Mouse (Mus musculus) T-helper 2 cell (primary cell): ENCODE measurements around the gene Dpysl5.

ENCODE experiments used
- in situ Hi-C: fragments of 300-600 bp; cut with MboI, MseI; formaldehyde crosslinking; loops from one replicate; pipeline ENCODE4 v1.15.1; 2025; ENCODE audit warnings: high pct_unique_total_duplicates

The Dpysl5 gene

DNA sequence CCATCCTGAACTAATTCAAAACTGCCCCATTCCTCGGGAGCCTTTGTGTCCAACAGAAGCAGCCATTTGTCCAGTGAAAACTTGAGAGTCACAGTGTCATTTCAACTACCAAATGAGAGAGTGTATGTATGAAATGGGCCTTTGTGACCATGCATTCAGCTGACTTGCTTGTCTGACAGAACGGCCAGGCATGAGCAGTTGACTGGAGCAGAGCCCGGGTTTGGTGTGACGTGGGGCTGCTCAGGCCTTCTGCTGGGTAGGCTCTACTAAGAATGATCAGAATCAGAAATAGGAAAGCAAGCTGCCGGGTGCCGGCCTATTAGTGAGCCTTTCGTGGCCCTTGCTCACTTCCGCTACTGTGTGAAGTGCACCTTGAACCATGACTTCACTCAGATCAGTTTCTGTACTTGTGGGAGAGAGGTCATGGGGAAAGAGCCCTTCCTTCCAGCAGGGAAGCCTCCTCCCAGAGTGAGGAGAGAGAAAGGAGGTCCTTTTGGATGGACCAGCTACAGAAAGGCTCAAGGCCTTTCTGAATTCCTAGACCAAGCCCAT, 107.5 kb downstream of the Dpysl5 start:
- in situ Hi-C loops, result no loop called here

DNA sequence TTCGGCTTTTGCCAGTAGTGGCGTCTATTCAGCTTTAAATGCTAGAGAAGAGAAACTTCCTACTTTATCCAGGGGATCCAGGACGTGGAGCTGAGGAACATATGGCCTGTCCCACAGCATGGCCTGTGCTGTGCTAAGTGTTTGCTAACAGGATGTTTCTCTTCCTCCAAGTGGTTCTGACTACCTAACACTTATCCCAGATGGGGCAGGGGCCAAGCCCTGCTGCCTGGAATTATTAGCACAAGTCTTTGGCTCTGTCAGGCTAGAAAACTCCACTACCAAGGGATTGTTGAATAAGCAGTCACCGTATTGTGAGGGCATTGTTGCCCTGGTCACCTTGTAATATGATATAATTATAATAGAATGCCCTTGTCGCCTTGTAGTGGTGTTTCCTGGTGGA, 111.3 kb downstream of the Dpysl5 start:
- in situ Hi-C loops, result no loop called here

DNA sequence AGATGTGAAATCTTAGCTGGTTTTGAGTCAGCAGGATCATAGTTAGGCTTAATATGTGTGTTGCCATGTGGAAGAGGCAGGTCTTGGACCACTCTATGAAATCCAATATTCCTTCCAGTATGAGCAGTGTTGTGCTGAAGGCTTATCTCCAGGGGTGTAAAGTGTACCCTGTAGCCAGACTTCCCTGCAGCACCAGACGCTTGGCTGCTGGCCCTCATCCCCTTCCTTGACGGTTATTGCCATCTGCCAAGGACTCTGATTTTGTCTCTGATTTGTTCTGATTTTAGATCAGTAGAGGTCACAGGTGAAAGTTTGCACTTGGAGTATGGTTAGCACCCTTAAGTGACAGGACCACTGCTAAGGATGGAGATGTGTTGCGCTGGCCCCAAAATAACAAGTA, 111.7 kb downstream of the Dpysl5 start:
- in situ Hi-C loops, result no loop called here

DNA sequence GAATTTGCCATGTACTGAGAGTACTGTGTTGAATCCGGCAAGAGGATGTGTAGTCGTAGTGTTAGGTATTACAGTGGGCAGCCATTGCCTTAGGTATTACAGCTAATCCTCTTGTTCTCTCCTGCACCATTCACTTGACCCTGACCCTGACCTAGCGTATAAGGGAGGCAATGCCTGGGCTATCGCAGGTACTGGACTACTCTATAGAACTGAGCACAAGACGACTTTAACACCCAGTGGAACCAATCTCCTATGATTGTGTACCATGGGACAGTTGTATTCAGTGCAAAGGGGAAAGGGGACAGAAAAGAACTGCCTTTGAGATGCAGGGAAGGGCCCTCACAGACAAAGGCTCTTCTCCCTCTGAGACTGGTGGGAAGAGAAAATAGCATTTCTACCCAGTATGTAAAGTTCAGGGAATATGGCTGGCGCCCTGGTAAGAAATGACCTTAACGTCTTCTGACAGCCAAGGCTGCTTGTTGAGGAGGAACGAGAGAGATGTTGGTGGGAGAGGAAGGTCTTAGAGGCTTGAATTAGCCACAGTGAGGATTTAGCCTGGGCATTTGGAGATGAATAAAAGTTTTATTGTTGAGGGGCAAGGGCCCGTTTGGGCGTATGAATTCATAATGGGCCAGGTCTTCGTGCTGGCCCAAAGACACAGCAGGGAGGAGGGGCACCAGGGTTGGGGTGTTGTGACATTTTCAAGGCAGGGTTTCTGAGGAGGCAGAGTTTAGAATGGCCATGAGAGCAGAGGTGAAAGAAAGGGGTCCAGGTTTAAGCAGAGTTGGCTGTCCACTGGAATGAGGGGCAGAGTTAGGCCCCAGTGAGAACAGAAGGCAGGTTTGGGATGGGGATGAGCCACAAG, 113.0 kb downstream of the Dpysl5 start:
- in situ Hi-C loops, result no loop called here

DNA sequence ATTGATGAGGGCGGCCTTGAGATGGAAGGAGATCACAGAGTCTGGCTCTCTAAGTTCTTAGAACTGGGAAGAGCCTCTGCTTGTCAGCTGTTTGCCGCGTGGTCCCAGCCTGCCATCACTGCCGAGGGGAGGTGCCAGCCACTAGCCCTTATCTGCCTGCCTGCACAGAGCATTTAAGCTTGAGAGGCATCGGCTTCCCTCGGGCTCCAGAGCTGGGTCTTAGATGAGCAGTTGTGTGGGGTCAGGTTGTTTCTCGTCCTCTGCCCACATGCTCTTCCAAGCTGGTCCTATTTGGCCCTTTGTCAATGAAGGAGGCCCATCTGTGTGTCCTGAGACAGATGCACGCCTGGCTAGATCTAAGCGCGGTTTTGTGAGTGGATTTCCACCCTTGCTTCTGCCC, 113.8 kb downstream of the Dpysl5 start:
- in situ Hi-C loops, result no loop called here

DNA sequence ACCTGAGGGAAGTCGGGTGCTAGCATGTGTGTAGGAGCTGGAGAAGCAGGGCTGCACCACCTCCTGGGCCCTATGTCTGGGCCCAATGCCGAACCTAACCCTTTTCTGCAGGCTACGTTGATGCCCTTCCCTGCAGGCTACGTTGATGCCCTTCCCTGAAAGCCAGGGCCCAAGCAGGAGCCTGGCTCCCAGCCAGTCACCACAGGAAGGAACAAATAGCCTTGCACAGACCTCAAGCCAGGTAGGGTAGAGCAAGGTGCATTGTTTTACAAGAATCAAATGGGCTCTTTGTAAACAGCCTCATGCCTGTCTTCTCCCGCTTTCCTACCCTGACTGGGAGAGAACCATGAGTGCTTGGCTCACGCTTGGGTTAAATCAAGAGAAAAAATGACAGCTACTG, 114.5 kb downstream of the Dpysl5 start:
- in situ Hi-C loops, result no loop called here

DNA sequence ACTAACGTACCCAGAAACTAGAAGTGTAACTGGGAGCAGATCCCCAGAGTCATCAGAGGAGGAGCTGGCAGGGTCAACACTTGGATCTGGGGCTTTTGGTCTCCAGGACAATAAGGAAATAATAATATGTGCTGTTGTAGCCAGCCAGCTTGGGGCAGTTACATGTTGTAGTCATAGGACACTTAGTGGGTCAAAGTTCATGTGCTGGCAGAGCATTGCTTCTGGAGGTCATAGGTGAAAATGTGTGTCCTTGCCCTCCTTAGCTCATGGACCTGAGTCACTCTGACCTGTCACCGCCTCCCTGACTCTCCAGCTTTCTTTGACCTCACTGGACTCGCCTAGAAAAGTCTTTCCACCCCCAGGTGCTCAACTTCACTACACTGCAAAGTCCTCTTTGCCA, 122.1 kb downstream of the Dpysl5 start:
- in situ Hi-C loops, result no loop called here

DNA sequence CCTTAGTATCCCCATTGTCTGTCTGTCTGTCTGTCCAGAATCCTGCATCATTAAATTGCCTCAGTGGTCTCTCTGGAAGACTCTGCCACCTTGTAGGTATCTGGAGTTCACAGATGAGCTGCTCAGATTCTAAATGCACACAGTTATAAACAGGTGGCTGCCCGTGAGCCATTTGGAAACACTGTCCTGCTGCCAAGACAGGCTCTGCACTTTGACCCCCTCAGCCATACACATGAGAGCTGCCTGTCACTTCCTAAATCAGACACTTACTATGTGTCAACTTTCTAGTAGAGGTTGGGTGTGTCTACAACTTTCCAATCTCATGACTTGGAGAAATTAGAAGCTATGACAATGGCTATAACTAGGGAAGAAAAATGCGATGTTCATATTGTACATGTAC, 128.4 kb downstream of the Dpysl5 start:
- in situ Hi-C loops, result no loop called here

DNA sequence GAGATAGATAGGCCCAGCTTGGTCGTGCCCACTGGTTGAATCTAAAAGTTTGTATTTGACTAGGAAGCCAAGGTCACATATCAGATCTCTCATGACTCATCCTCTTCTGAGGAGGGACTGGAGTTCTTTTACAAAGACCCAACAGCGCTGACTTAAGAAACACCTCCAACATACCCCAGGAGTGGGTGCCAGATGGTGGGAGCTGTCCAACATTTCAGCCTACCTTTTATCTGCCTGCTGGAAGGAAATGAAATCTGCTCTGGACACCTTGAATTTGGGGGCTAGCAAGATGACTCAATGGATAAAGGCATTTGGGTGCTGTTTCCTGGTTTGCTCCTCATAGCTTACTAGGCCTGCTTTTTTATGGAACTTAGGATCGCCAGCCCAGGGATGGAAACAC, 130.5 kb downstream of the Dpysl5 start:
- in situ Hi-C loops, result no loop called here
